Mouse (Mus musculus): ENCODE measurements around the gene Anks1. TPM values are rescaled to one million over a fixed set of nuclear protein-coding genes. Genes with fewer than 3 reads are reported as not detected.

Anks1 gene
- polyA plus RNA-seq, 1 experiment from 2014 or later: 46.9 TPM

- no peak overlapping the region for H3K27ac ChIP-seq (ENCODE audit: low read depth, low read length)
- no peak for ATAC-seq (ENCODE audit: insufficient read depth, low FRiP score, low TSS enrichment)
- no peak overlapping the region for H3K4me2 ChIP-seq (ENCODE audit: low read depth)
- no peaks in the 10 kb centered on the region for H3K36me3 ChIP-seq (ENCODE audit: control insufficient read depth, insufficient read depth, low read length)
- no peaks in the 10 kb centered on the region for H3K27me3 ChIP-seq (ENCODE audit: control insufficient read depth, insufficient read depth, low read length)
- WGBS: 82% methylated on average over 11 of the region's 11 CpGs
- H3K9me3 ChIP-seq (ENCODE audit: control insufficient read depth, low read length): no peaks in the 10 kb centered on the region
- no peak for DNase-seq (ENCODE audit: low spot score)
- no peak overlapping the region for H3K9ac ChIP-seq (ENCODE audit: low read length)
- H3K4me1 ChIP-seq (ENCODE audit: control insufficient read depth, insufficient read depth, low read length): no peaks in the 10 kb centered on the region
- no peak overlapping the region for H3K4me3 ChIP-seq (ENCODE audit: low read depth, low read length)
Measured at GRCm38 (mm10) chr17:27922174-27922712, 13.1 kb downstream of the Anks1 start.

DNA sequence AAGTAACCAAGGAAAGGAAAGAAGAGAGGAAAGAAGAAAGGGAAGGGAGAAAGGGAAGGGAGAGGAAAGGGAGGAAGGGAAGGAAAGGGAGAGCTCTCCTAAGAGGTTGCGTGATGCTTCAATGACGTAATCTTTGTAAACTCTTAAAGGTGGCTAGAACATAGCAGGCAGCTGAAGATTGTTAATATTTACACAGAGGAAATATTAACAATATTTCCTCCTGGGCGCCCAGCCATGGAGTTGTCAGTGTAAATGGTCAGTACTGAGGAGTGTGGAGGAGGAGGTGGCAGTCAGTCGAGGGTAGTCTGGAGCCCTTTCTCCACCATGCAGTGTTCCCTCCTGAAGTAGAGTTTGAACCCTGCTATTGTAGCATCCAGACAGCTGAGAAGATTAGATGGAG, 15.9 kb downstream of the Anks1 start:
- no peak overlapping the region for H3K9ac ChIP-seq (ENCODE audit: low read length)
- 89% methylated on average over 4 of the region's 4 CpGs for WGBS
- H3K27me3 ChIP-seq (ENCODE audit: control insufficient read depth, insufficient read depth, low read length): no peaks in the 10 kb centered on the region
- no peaks in the 10 kb centered on the region for H3K9me3 ChIP-seq (ENCODE audit: control insufficient read depth, low read length)
- no peak overlapping the region for H3K4me3 ChIP-seq (ENCODE audit: low read depth, low read length)
- ATAC-seq (ENCODE audit: insufficient read depth, low FRiP score, low TSS enrichment) (no peak), DNase-seq (ENCODE audit: low spot score) (no peak)
- H3K4me1 ChIP-seq (ENCODE audit: control insufficient read depth, insufficient read depth, low read length): no peaks in the 10 kb centered on the region
- no peak overlapping the region for H3K27ac ChIP-seq (ENCODE audit: low read depth, low read length)
- H3K36me3 ChIP-seq (ENCODE audit: control insufficient read depth, insufficient read depth, low read length): no peaks in the 10 kb centered on the region
- H3K4me2 ChIP-seq (ENCODE audit: low read depth): no peak overlapping the region

DNA sequence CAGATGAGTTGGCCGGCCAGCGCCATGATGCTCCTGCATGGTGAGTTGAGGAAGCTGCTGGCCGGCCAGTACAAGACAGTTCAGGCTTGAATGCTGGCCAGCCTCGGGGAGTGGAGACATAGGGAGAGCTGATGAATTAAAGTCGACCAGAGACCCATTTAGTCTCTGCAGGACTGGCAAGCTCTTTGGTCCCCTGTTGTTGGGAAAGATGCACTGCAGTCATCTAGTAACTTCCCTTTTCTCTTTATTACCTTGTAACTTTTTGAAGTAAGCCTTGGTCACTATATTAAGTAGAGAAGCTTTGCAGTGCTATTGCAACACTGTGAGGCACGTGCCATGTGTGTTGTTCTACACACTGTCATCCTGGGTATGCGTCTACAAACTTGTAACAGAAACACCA, 16.4 kb downstream of the Anks1 start:
- Histone ChIP-seq H3K9ac (ENCODE audit: low read length) (no peak overlapping the region), H3K36me3 (ENCODE audit: control insufficient read depth, insufficient read depth, low read length) (no peaks in the 10 kb centered on the region), H3K27me3 (ENCODE audit: control insufficient read depth, insufficient read depth, low read length) (no peaks in the 10 kb centered on the region), H3K9me3 (ENCODE audit: control insufficient read depth, low read length) (no peaks in the 10 kb centered on the region), H3K4me2 (ENCODE audit: low read depth) (no peak overlapping the region), H3K4me3 (ENCODE audit: low read depth, low read length) (no peak overlapping the region), H3K4me1 (ENCODE audit: control insufficient read depth, insufficient read depth, low read length) (no peaks in the 10 kb centered on the region), H3K27ac (ENCODE audit: low read depth, low read length) (no peak overlapping the region)
- 80% methylated on average over 7 of the region's 7 CpGs for WGBS
- DNase-seq (ENCODE audit: low spot score) (no peak), ATAC-seq (ENCODE audit: insufficient read depth, low FRiP score, low TSS enrichment) (no peak)

- Histone ChIP-seq H3K4me3 (ENCODE audit: low read depth, low read length) (no peak overlapping the region), H3K36me3 (ENCODE audit: control insufficient read depth, insufficient read depth, low read length) (no peaks in the 10 kb centered on the region), H3K9ac (ENCODE audit: low read length) (no peak overlapping the region), H3K27ac (ENCODE audit: low read depth, low read length) (no peak overlapping the region), H3K4me2 (ENCODE audit: low read depth) (no peak overlapping the region), H3K4me1 (ENCODE audit: control insufficient read depth, insufficient read depth, low read length) (no peaks in the 10 kb centered on the region), H3K27me3 (ENCODE audit: control insufficient read depth, insufficient read depth, low read length) (no peaks in the 10 kb centered on the region), H3K9me3 (ENCODE audit: control insufficient read depth, low read length) (no peaks in the 10 kb centered on the region)
- DNase-seq (ENCODE audit: low spot score): no peak
- ATAC-seq (ENCODE audit: insufficient read depth, low FRiP score, low TSS enrichment): no peak
- WGBS: 97% methylated on average over 5 of the region's 5 CpGs
Measured at GRCm38 (mm10) chr17:27930291-27930690, 21.2 kb downstream of the Anks1 start.

DNA sequence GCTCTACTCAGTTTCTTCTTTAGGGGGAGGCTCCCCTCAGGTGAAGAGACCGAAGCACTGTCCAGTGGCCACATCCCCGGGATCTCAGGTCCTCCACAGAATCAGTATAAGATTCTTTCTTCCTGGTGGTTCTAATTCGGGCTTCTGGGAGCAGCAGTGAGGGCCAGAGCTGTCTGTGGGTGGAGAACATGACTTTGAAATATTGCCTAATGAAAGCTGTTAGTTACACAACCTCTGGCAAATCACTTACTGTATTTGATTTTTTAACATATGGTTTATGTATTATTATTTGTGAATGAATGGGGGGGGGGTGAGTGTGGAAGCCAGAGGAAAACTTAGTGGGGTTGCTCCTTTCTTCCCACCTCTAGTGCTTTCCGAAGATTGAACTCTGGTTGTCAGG, 22.7 kb downstream of the Anks1 start:
- Histone ChIP-seq H3K4me2 (ENCODE audit: low read depth) (no peak overlapping the region), H3K4me1 (ENCODE audit: control insufficient read depth, insufficient read depth, low read length) (no peaks in the 10 kb centered on the region), H3K27ac (ENCODE audit: low read depth, low read length) (no peak overlapping the region), H3K36me3 (ENCODE audit: control insufficient read depth, insufficient read depth, low read length) (no peaks in the 10 kb centered on the region), H3K9ac (ENCODE audit: low read length) (no peak overlapping the region), H3K9me3 (ENCODE audit: control insufficient read depth, low read length) (no peaks in the 10 kb centered on the region), H3K4me3 (ENCODE audit: low read depth, low read length) (no peak overlapping the region), H3K27me3 (ENCODE audit: control insufficient read depth, insufficient read depth, low read length) (no peaks in the 10 kb centered on the region)
- DNase-seq (ENCODE audit: low spot score) (no peak), ATAC-seq (ENCODE audit: insufficient read depth, low FRiP score, low TSS enrichment) (no peak)
- WGBS: 87% methylated on average over 4 of the region's 4 CpGs

DNA sequence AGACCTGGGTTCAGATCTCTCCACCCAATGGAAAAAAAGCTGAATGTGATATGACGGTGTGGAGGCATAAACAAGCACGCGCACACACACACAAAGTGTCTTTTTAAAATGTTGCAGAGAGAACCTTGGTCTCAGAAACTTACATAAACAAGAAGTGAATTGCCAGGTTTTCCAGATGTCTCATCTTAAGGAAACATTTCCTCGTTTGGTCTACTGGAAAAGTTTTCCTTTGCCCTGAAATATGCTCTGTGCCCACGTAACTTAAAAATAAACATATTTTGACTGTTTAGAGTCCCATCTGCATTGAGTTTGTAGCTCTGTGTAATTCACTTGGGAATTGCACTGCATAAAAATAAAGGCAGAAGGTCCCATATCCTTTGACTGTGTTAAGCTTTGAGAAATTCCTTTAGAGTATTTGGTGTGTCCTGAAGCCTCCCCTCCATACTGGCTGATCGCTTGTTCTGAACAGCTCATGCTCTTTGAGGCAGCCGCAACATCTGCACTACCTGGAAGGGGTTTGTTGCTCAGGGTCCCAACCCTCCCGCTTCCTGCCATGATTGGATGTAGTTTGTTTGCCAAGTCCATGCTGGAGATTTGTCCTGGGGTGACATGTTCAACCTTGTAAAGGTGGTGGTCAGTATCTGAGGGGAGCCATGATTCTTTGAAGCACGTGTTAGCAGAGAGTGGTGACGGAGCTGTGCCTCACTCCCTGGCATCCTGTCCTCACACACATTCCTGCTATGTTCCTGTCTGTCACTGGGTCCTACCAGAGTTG, 25.2 kb downstream of the Anks1 start:
- H3K9ac ChIP-seq (ENCODE audit: low read length): no peak overlapping the region
- H3K4me2 ChIP-seq (ENCODE audit: low read depth): no peak overlapping the region
- no peaks in the 10 kb centered on the region for H3K36me3 ChIP-seq (ENCODE audit: control insufficient read depth, insufficient read depth, low read length)
- H3K4me3 ChIP-seq (ENCODE audit: low read depth, low read length): no peak overlapping the region
- H3K4me1 ChIP-seq (ENCODE audit: control insufficient read depth, insufficient read depth, low read length): no peaks in the 10 kb centered on the region
- DNase-seq (ENCODE audit: low spot score) (no peak), ATAC-seq (ENCODE audit: insufficient read depth, low FRiP score, low TSS enrichment) (no peak)
- WGBS: 91% methylated on average over 10 of the region's 10 CpGs
- no peaks in the 10 kb centered on the region for H3K27me3 ChIP-seq (ENCODE audit: control insufficient read depth, insufficient read depth, low read length)
- no peaks in the 10 kb centered on the region for H3K9me3 ChIP-seq (ENCODE audit: control insufficient read depth, low read length)
- no peak overlapping the region for H3K27ac ChIP-seq (ENCODE audit: low read depth, low read length)

GRCm38 (mm10) chr17:27935091-27935490, 26.0 kb downstream of the Anks1 start:
- Histone ChIP-seq H3K9ac (ENCODE audit: low read length) (no peak overlapping the region), H3K4me3 (ENCODE audit: low read depth, low read length) (no peak overlapping the region), H3K4me1 (ENCODE audit: control insufficient read depth, insufficient read depth, low read length) (peaks cover 4% of the 10 kb centered on the region; the same call in 1 of the 2 replicates), H3K4me2 (ENCODE audit: low read depth) (no peak overlapping the region), H3K27me3 (ENCODE audit: control insufficient read depth, insufficient read depth, low read length) (no peaks in the 10 kb centered on the region), H3K36me3 (ENCODE audit: control insufficient read depth, insufficient read depth, low read length) (no peaks in the 10 kb centered on the region), H3K27ac (ENCODE audit: low read depth, low read length) (no peak overlapping the region), H3K9me3 (ENCODE audit: control insufficient read depth, low read length) (no peaks in the 10 kb centered on the region)
- ATAC-seq (ENCODE audit: insufficient read depth, low FRiP score, low TSS enrichment): no peak
- no peak for DNase-seq (ENCODE audit: low spot score)
- WGBS: 96% methylated on average over 3 of the region's 3 CpGs

GRCm38 (mm10) chr17:27937054-27937615, 28.0 kb downstream of the Anks1 start:
- Histone ChIP-seq H3K4me3 (ENCODE audit: low read depth, low read length) (no peak overlapping the region), H3K4me2 (ENCODE audit: low read depth) (no peak overlapping the region), H3K27ac (ENCODE audit: low read depth, low read length) (no peak overlapping the region), H3K27me3 (ENCODE audit: control insufficient read depth, insufficient read depth, low read length) (no peaks in the 10 kb centered on the region), H3K4me1 (ENCODE audit: control insufficient read depth, insufficient read depth, low read length) (peaks cover 4% of the 10 kb centered on the region; the same call in 1 of the 2 replicates), H3K9ac (ENCODE audit: low read length) (no peak overlapping the region), H3K36me3 (ENCODE audit: control insufficient read depth, insufficient read depth, low read length) (no peaks in the 10 kb centered on the region), H3K9me3 (ENCODE audit: control insufficient read depth, low read length) (no peaks in the 10 kb centered on the region)
- ATAC-seq (ENCODE audit: insufficient read depth, low FRiP score, low TSS enrichment) (no peak), DNase-seq (ENCODE audit: low spot score) (no peak)
- WGBS: 80% methylated on average over 4 of the region's 4 CpGs

All from neural tube, embryonic 11.5 days (tissue).